Comparison of ENCODE assay signal across 9 mouse cellular contexts in genomic region chr16:84135651-84136200, GRCm38 (mm10).
DNase-seq lines count a peak whose midpoint lies in the region; ATAC-seq and TF ChIP-seq lines count a peak whose summit lies in the region.
"Had no signal": no experiment of that assay in that cellular context is flagged by ENCODE, and none has a peak within 500 bp of the region (broad histone marks: within the 10 kb centered on the region; RNA-seq: fewer than 3 reads in every experiment).

No protein-coding gene starts in this region.

- TF ChIP-seq EP300 in heart, adult 2 months (IDR thresholded peaks at IDR 0.05; ENCODE audit: insufficient read depth, low read depth, low read length): no peak

- 48% methylated on average over 4 of the region's 4 CpGs for WGBS in heart, adult 2 months
- 41% methylated on average over 4 of the region's 4 CpGs for WGBS in forebrain, embryonic 16.5 days

- peak; percentile 24 for TF ChIP-seq CTCF in heart, adult 2 months (IDR thresholded peaks at IDR 0.05)

- no peak overlapping the region for H3K4me3 ChIP-seq in heart, adult 2 months
- H3K4me3 ChIP-seq in forebrain, embryonic 16.5 days (replicated peaks; ENCODE audit: low read length): no peak overlapping the region
- H3K4me3 ChIP-seq: lung, embryonic 15.5 days had no signal

- no peaks in the 10 kb centered on the region for H3K79me2 ChIP-seq in heart, adult 2 months (replicated peaks; ENCODE audit: control insufficient read depth, insufficient read depth, low read length)

- ATAC-seq in forebrain, embryonic 16.5 days: peak; percentile 95
- no peak for ATAC-seq in inflammation-experienced regulatory T-cells, adult 6 months

- H3K9me3 ChIP-seq in forebrain, embryonic 16.5 days (ENCODE audit: control insufficient read depth, low read length): no peaks in the 10 kb centered on the region
- H3K9me3 ChIP-seq: lung, embryonic 15.5 days had no signal

- no peaks in the 10 kb centered on the region for H3K4me1 ChIP-seq in heart, adult 2 months (ENCODE audit: control insufficient read depth, insufficient read depth, low read length)
- H3K4me1 ChIP-seq in forebrain, embryonic 16.5 days (replicated peaks; ENCODE audit: control insufficient read depth, insufficient read depth, low read length): peaks cover 2% of the 10 kb centered on the region; the same call in 1 of the 2 replicates
- H3K4me1 ChIP-seq: lung, embryonic 15.5 days had no signal

- H3K27ac ChIP-seq in heart, adult 2 months: no peak overlapping the region
- no peak overlapping the region for H3K27ac ChIP-seq in forebrain, embryonic 16.5 days (ENCODE audit: low read length)
- H3K27ac ChIP-seq: lung, embryonic 15.5 days had no signal

- TF ChIP-seq POLR2A in heart, adult 2 months (IDR thresholded peaks at IDR 0.05; ENCODE audit: insufficient read depth, low read depth, low read length): no peak

- no peak overlapping the region for H3K4me2 ChIP-seq in forebrain, embryonic 16.5 days (ENCODE audit: low read length)
- H3K4me2 ChIP-seq: lung, embryonic 15.5 days had no signal

- H3K9ac ChIP-seq in heart, adult 2 months (ENCODE audit: low read depth, low read length): no peak overlapping the region
- no peak overlapping the region for H3K9ac ChIP-seq in forebrain, embryonic 16.5 days (replicated peaks; ENCODE audit: low read depth, low read length)
- H3K9ac ChIP-seq: lung, embryonic 15.5 days had no signal

- no peaks in the 10 kb centered on the region for H3K36me3 ChIP-seq in heart, adult 2 months (ENCODE audit: control insufficient read depth, insufficient read depth, low read length)
- H3K36me3 ChIP-seq in forebrain, embryonic 16.5 days (ENCODE audit: control insufficient read depth, insufficient read depth): no peaks in the 10 kb centered on the region
- H3K36me3 ChIP-seq: lung, embryonic 15.5 days had no signal

- no peak for DNase-seq in heart, adult 2 months
- DNase-seq in heart, postnatal 25 days (ENCODE audit: low spot score): no peak
- peak; percentile 94 for DNase-seq in Muller cell, postnatal 12 days (ENCODE audit: inconsistent ontology term)
- DNase-seq in left cerebral cortex, postnatal 4 days: peak; percentile 6
- DNase-seq in thymus, adult 18-20 months: no peak
- no peak for DNase-seq in thymus, postnatal 0 days (ENCODE audit: low spot score)

- no peaks in the 10 kb centered on the region for H3K27me3 ChIP-seq in heart, adult 2 months (ENCODE audit: control insufficient read depth, insufficient read depth, low read length)
- H3K27me3 ChIP-seq in forebrain, embryonic 16.5 days (replicated peaks; ENCODE audit: control insufficient read depth, insufficient read depth, low read length): no peaks in the 10 kb centered on the region
- H3K27me3 ChIP-seq: lung, embryonic 15.5 days had no signal

- intact Hi-C loops in heart, adult 2 months (cut with DNase I): no loop called here
- intact Hi-C loops in heart, postnatal 25 days (cut with DNase I): no loop called here
- intact Hi-C loops in left cerebral cortex, postnatal 4 days (cut with DNase I): loop anchor here (10.0 kb wide), 1 partner anchor 1611 kb away; no protein-coding TSS in a partner anchor

Comparison
In these comparisons a context has a peak if more than half of its experiments do, and no peak if none do; other contexts are left out.
1. DNase-seq: peak in Muller cell, postnatal 12 days (single experiment) and left cerebral cortex, postnatal 4 days (single experiment); none in heart, adult 2 months (0 of 2), heart, postnatal 25 days (single experiment), thymus, adult 18-20 months (0 of 2) and thymus, postnatal 0 days (single experiment).